Mouse (Mus musculus): ENCODE data around the gene Polr3gl.
A peak's percentile ranks its signal among the peaks of the same experiment; 100 is the strongest.

The Polr3gl gene

GRCm38 (mm10) chr3:96598156-96599068, 4.4 kb upstream of the Polr3gl start:
- DNase-seq (ENCODE audit: low read depth) = peak; percentile 45

- peak; percentile 49 for DNase-seq (ENCODE audit: low read depth)
Observed at GRCm38 (mm10) chr3:96597435-96597891, 3.5 kb upstream of the Polr3gl start.

GRCm38 (mm10) chr3:96596855-96597254, 2.9 kb upstream of the Polr3gl start:
- peak; percentile 38 for DNase-seq (ENCODE audit: low read depth)

GRCm38 (mm10) chr3:96596228-96596707, 2.3 kb upstream of the Polr3gl start, which contains the start of gene Ankrd34a:
Gene Ankrd34a (plus strand): TSS chr3:96596636.
- DNase-seq (ENCODE audit: low read depth) = peak; percentile 52

GRCm38 (mm10) chr3:96595661-96596060, 1.7 kb upstream of the Polr3gl start:
- DNase-seq (ENCODE audit: low read depth) = peak; percentile 28

- DNase-seq (ENCODE audit: low read depth) = peak; percentile 34
Observed at GRCm38 (mm10) chr3:96594851-96595250, 870 bp upstream of the Polr3gl start.

- DNase-seq (ENCODE audit: low read depth) = peak; percentile 61
Observed at GRCm38 (mm10) chr3:96593374-96593773, 607 bp downstream of the Polr3gl start.

- no peak for DNase-seq (ENCODE audit: low read depth)
Observed at GRCm38 (mm10) chr3:96590657-96591056, 3.3 kb downstream of the Polr3gl start.

GRCm38 (mm10) chr3:96583386-96583785, 10.6 kb downstream of the Polr3gl start:
- DNase-seq (ENCODE audit: low read depth) = peak; percentile 17

- no peak for DNase-seq (ENCODE audit: low read depth)
Observed at GRCm38 (mm10) chr3:96581771-96582515, 12.0 kb downstream of the Polr3gl start.

- DNase-seq (ENCODE audit: low read depth) = no peak
Observed at GRCm38 (mm10) chr3:96581141-96581540, 12.8 kb downstream of the Polr3gl start.

GRCm38 (mm10) chr3:96579885-96580454, 14.0 kb downstream of the Polr3gl start:
- DNase-seq (ENCODE audit: low read depth) = peak; percentile 96

GRCm38 (mm10) chr3:96579239-96579750, 14.7 kb downstream of the Polr3gl start:
- no peak for DNase-seq (ENCODE audit: low read depth)

GRCm38 (mm10) chr3:96578561-96579238, 15.3 kb downstream of the Polr3gl start:
- peak; percentile 29 for DNase-seq (ENCODE audit: low read depth)

- DNase-seq (ENCODE audit: low read depth) = no peak
Observed at GRCm38 (mm10) chr3:96577566-96577965, 16.4 kb downstream of the Polr3gl start.

GRCm38 (mm10) chr3:96576690-96577541, 17.1 kb downstream of the Polr3gl start, which contains the start of gene Gm16253:
Gene Gm16253 (plus strand): TSS chr3:96576984.
- DNase-seq (ENCODE audit: low read depth) = peak; percentile 94

- DNase-seq (ENCODE audit: low read depth) = peak; percentile 84
Observed at GRCm38 (mm10) chr3:96576005-96576658, 17.8 kb downstream of the Polr3gl start.

GRCm38 (mm10) chr3:96575272-96575984, 18.6 kb downstream of the Polr3gl start:
- DNase-seq (ENCODE audit: low read depth) = peak; percentile 23

All from induced T-regulatory cell, adult 2 months (primary cell).